Mouse (Mus musculus): ENCODE results near the gene Hnrnpdl. TPM values are rescaled to one million over a fixed set of nuclear protein-coding genes. Genes with fewer than 3 reads are reported as not detected.
A peak's percentile ranks its signal among the peaks of the same experiment; 100 is the strongest.

Gene Hnrnpdl
- polyA plus RNA-seq, 2 experiments, result 49.2 to 115 TPM

- TF ChIP-seq EP300 (IDR thresholded peaks at IDR 0.05; ENCODE audit: low read depth) (no peak), CTCF (IDR thresholded peaks at IDR 0.05; ENCODE audit: low read depth) (no peak)
- Histone ChIP-seq H3K4me3 (ENCODE audit: insufficient read depth in 1 of 2, low read depth in 2 of 2, low read length in 2 of 2) (no peak overlapping the region), H3K36me3 (replicated peaks; ENCODE audit: control insufficient read depth, insufficient read depth, low read depth) (peaks cover 25% of the 10 kb centered on the region), H3K4me2 (ENCODE audit: low read depth) (no peak overlapping the region), H3K9ac (replicated peaks) (no peak overlapping the region), H3K27ac (no peak overlapping the region), H3K27me3 (ENCODE audit: control insufficient read depth, insufficient read depth, low read length) (no peaks in the 10 kb centered on the region), H3K9me3 (ENCODE audit: control insufficient read depth, low read length) (no peaks in the 10 kb centered on the region), H3K4me1 (replicated peaks; ENCODE audit: control insufficient read depth in 2 of 2, insufficient read depth in 2 of 2, low read length in 1 of 2) (peaks cover 3 to 5% of the 10 kb centered on the region in 2 experiments)
- DNase-seq (ENCODE audit: low read depth in 3 of 3, low spot score in 3 of 3) (no peak), ATAC-seq (ENCODE audit: insufficient read depth) (peak; percentile 17; the same call in 1 of the 2 replicates)
- 55% methylated on average over 6 of the region's 6 CpGs for WGBS (ENCODE audit: insufficient replicate concordance)
Measured at GRCm38 (mm10) chr5:100030069-100030468, 9.4 kb downstream of the Hnrnpdl start.

GRCm38 (mm10) chr5:100024868-100025267 lies 14.6 kb downstream of the Hnrnpdl start:
- peaks cover 5 to 12% of the 10 kb centered on the region in 2 experiments for H3K4me1 ChIP-seq (replicated peaks; ENCODE audit: control insufficient read depth in 2 of 2, insufficient read depth in 2 of 2, low read length in 1 of 2)
- TF ChIP-seq CTCF (IDR thresholded peaks at IDR 0.05; ENCODE audit: low read depth) (no peak), EP300 (IDR thresholded peaks at IDR 0.05; ENCODE audit: low read depth) (no peak)
- ATAC-seq (ENCODE audit: insufficient read depth), result no peak
- H3K27ac ChIP-seq, result no peak overlapping the region
- H3K36me3 ChIP-seq (replicated peaks; ENCODE audit: control insufficient read depth, insufficient read depth, low read depth), result no peaks in the 10 kb centered on the region
- WGBS (ENCODE audit: insufficient replicate concordance), result 47% methylated on average over 1 of the region's 1 CpGs
- H3K4me2 ChIP-seq (ENCODE audit: low read depth), result no peak overlapping the region
- H3K9ac ChIP-seq (replicated peaks), result no peak overlapping the region
- no peak for DNase-seq (ENCODE audit: low read depth in 3 of 3, low spot score in 3 of 3)
- H3K27me3 ChIP-seq (ENCODE audit: control insufficient read depth, insufficient read depth, low read length), result no peaks in the 10 kb centered on the region
- H3K4me3 ChIP-seq (ENCODE audit: insufficient read depth in 1 of 2, low read depth in 2 of 2, low read length in 2 of 2), result no peak overlapping the region
- H3K9me3 ChIP-seq (ENCODE audit: control insufficient read depth, low read length), result no peaks in the 10 kb centered on the region

- H3K27me3 ChIP-seq (ENCODE audit: control insufficient read depth, insufficient read depth, low read length), result no peaks in the 10 kb centered on the region
- H3K27ac ChIP-seq, result no peak overlapping the region
- 74% methylated on average over 5 of the region's 5 CpGs for WGBS (ENCODE audit: insufficient replicate concordance)
- H3K4me1 ChIP-seq (replicated peaks; ENCODE audit: control insufficient read depth in 2 of 2, insufficient read depth in 2 of 2, low read length in 1 of 2), result peaks cover 5 to 16% of the 10 kb centered on the region in 2 experiments
- ATAC-seq (ENCODE audit: insufficient read depth), result no peak
- H3K9ac ChIP-seq (replicated peaks), result no peak overlapping the region
- H3K36me3 ChIP-seq (replicated peaks; ENCODE audit: control insufficient read depth, insufficient read depth, low read depth), result no peaks in the 10 kb centered on the region
- DNase-seq (ENCODE audit: low read depth in 3 of 3, low spot score in 3 of 3), result no peak
- H3K9me3 ChIP-seq (ENCODE audit: control insufficient read depth, low read length), result no peaks in the 10 kb centered on the region
- H3K4me2 ChIP-seq (ENCODE audit: low read depth), result no peak overlapping the region
- TF ChIP-seq EP300 (IDR thresholded peaks at IDR 0.05; ENCODE audit: low read depth) (no peak), CTCF (IDR thresholded peaks at IDR 0.05; ENCODE audit: low read depth) (no peak)
- no peak overlapping the region for H3K4me3 ChIP-seq (ENCODE audit: insufficient read depth in 1 of 2, low read depth in 2 of 2, low read length in 2 of 2)
Measured at GRCm38 (mm10) chr5:100024403-100024802, 15.1 kb downstream of the Hnrnpdl start.

- Histone ChIP-seq H3K4me2 (ENCODE audit: low read depth) (no peak overlapping the region), H3K4me3 (ENCODE audit: insufficient read depth in 1 of 2, low read depth in 2 of 2, low read length in 2 of 2) (no peak overlapping the region), H3K27me3 (ENCODE audit: control insufficient read depth, insufficient read depth, low read length) (no peaks in the 10 kb centered on the region), H3K9me3 (ENCODE audit: control insufficient read depth, low read length) (no peaks in the 10 kb centered on the region), H3K36me3 (replicated peaks; ENCODE audit: control insufficient read depth, insufficient read depth, low read depth) (no peaks in the 10 kb centered on the region), H3K9ac (replicated peaks) (no peak overlapping the region), H3K4me1 (replicated peaks; ENCODE audit: control insufficient read depth in 2 of 2, insufficient read depth in 2 of 2, low read length in 1 of 2) (peaks cover 2 to 17% of the 10 kb centered on the region in 2 experiments), H3K27ac (no peak overlapping the region)
- no peak for DNase-seq (ENCODE audit: low read depth in 3 of 3, low spot score in 3 of 3)
- ATAC-seq (ENCODE audit: insufficient read depth), result peak; percentile 83
- TF ChIP-seq EP300 (IDR thresholded peaks at IDR 0.05; ENCODE audit: low read depth) (peak; percentile 29; the same call in 1 of the 2 replicates), CTCF (IDR thresholded peaks at IDR 0.05; ENCODE audit: low read depth) (no peak)
Measured at GRCm38 (mm10) chr5:100020089-100020488, 19.4 kb downstream of the Hnrnpdl start.

GRCm38 (mm10) chr5:100012599-100012998 lies 26.9 kb downstream of the Hnrnpdl start:
- H3K36me3 ChIP-seq (replicated peaks; ENCODE audit: control insufficient read depth, insufficient read depth, low read depth), result no peaks in the 10 kb centered on the region
- ATAC-seq (ENCODE audit: insufficient read depth) (no peak), DNase-seq (ENCODE audit: low read depth in 3 of 3, low spot score in 3 of 3) (no peak)
- 0 out of 4 replicates have a peak, but pooled peaks cover 0 to 2% of the 10 kb centered on the region in 2 experiments for H3K4me1 ChIP-seq (replicated peaks; ENCODE audit: control insufficient read depth in 2 of 2, insufficient read depth in 2 of 2, low read length in 1 of 2)
- no peak overlapping the region for H3K4me3 ChIP-seq (ENCODE audit: insufficient read depth in 1 of 2, low read depth in 2 of 2, low read length in 2 of 2)
- H3K9ac ChIP-seq (replicated peaks), result no peak overlapping the region
- WGBS (ENCODE audit: insufficient replicate concordance), result 70% methylated on average over 9 of the region's 9 CpGs
- TF ChIP-seq CTCF (IDR thresholded peaks at IDR 0.05; ENCODE audit: low read depth) (no peak), EP300 (IDR thresholded peaks at IDR 0.05; ENCODE audit: low read depth) (no peak)
- no peak overlapping the region for H3K27ac ChIP-seq
- no peaks in the 10 kb centered on the region for H3K27me3 ChIP-seq (ENCODE audit: control insufficient read depth, insufficient read depth, low read length)
- no peak overlapping the region for H3K4me2 ChIP-seq (ENCODE audit: low read depth)
- H3K9me3 ChIP-seq (ENCODE audit: control insufficient read depth, low read length), result no peaks in the 10 kb centered on the region

All from liver, embryonic 14.5 days (tissue).